Mouse (Mus musculus): Measurements from ENCODE around the gene Hic1. TPM values are rescaled to one million over a fixed set of nuclear protein-coding genes. Genes with fewer than 3 reads are reported as not detected.

Hic1 gene
- total RNA-seq, 1 experiment, result 2.1 TPM

DNA sequence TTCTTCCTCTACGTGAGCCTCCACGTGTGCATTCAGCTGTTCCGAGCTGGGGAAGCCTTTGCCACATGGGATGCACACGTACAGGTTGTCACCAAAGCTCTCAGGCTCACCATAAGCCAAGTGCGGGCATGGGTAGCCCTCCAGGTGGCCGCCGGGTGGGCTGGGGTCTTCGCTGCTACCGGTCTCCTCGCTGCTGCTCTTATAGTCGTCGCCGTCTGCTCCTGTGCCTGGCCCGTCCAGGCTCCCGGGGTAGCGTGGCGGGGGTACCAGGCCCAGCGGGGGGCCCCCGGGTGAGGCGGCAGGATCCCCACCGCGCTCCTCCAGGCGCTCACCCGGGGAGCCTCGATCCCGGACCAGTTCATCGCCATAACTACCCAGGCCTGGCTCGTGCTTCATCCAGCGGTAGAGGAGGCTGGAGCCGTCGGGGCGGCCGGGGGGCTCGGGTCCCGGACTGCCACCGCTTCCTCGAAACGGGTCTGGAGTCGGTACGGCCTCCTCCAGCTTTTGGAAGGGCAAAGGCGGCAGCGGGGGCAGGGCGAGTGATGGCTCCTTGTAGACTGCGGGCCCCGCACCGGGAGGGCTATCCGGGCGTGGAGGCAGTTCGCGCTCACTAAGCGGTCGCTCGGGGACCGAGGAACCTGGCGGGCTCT is 3.0 kb downstream of the Hic1 start:
- Histone ChIP-seq H3K9me3 (ENCODE audit: control insufficient read depth, insufficient read depth, low read depth, low read length) (no peaks in the 10 kb centered on the region), H3K27ac (ENCODE audit: insufficient read depth, low read depth, low read length, poor library complexity, severe bottlenecking) (no peak overlapping the region), H3K36me3 (ENCODE audit: control insufficient read depth, insufficient read depth, low read length, poor library complexity, severe bottlenecking) (no peaks in the 10 kb centered on the region; the same call in 1 of the 2 replicates), H3K4me1 (ENCODE audit: control insufficient read depth in 2 of 2, insufficient read depth in 2 of 2, low read length in 2 of 2, poor library complexity in 1 of 2) (peaks cover 0 to 12% of the 10 kb centered on the region in 2 experiments; a peak in 1 of 4 replicates), H3K4me3 (ENCODE audit: insufficient read depth in 1 of 2, low read depth in 1 of 2, low read length in 2 of 2, poor library complexity in 1 of 2, severe bottlenecking in 1 of 2) (peak overlapping the region; percentile 43 to 44; a peak in 3 of 4 replicates), H3K9ac (ENCODE audit: insufficient read depth, low read depth, low read length, poor library complexity, severe bottlenecking) (peak overlapping the region; percentile 37; the same call in 1 of the 2 replicates)
- no peak for DNase-seq (ENCODE audit: low read depth, low spot score)
- in situ Hi-C loops (cut with MboI; ENCODE audit: low sequenced_read_pairs in 2 of 2, unreplicated experiment in 2 of 2), result no loop called here
- no peak for TF ChIP-seq CHD2 (IDR thresholded peaks at IDR 0.05; ENCODE audit: low read depth, low read length)

DNA sequence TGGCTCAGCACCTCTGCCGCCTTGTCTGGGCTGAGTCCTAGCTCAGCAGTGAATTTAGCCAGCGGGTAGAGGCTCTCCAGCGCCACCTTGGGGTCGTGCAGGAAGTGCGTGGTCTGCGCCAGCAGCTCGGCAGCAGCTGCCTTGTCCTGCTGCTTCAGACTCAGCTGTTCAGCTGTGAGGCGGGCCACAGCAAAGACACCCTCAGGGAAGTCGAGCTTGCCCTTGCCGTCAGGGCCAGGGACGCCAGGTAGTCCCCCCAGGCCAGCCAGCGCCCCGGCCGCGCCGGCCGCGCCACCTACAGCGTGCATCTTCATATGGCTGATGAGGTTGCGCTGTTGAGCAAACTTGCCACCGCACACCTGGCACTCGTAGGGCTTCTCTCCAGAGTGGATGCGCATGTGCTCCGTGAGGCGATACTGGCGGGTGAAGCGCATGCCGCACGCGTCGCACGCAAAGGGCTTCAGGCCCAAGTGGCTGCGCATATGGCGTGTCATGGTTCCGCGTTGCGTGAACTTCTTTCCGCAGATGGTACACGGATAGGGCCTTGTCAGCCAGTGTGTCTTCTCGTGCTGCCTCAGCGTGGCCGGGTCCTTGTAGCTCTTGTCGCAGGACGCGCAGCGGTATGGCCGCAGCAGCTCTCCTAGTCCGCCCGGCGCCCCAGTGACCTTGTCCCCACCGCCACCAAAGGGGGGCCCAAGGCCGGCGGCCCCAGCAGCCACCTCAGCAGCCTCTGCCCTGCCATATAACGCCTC is 3.7 kb downstream of the Hic1 start:
- Histone ChIP-seq H3K27ac (ENCODE audit: insufficient read depth, low read depth, low read length, poor library complexity, severe bottlenecking) (no peak overlapping the region), H3K9me3 (ENCODE audit: control insufficient read depth, insufficient read depth, low read depth, low read length) (no peaks in the 10 kb centered on the region), H3K4me3 (ENCODE audit: insufficient read depth in 1 of 2, low read depth in 1 of 2, low read length in 2 of 2, poor library complexity in 1 of 2, severe bottlenecking in 1 of 2) (peak overlapping the region; percentile 2 to 43; a peak in 3 of 4 replicates), H3K36me3 (ENCODE audit: control insufficient read depth, insufficient read depth, low read length, poor library complexity, severe bottlenecking) (no peaks in the 10 kb centered on the region; the same call in 1 of the 2 replicates), H3K4me1 (ENCODE audit: control insufficient read depth in 2 of 2, insufficient read depth in 2 of 2, low read length in 2 of 2, poor library complexity in 1 of 2) (peaks cover 0 to 12% of the 10 kb centered on the region in 2 experiments; a peak in 1 of 4 replicates), H3K9ac (ENCODE audit: insufficient read depth, low read depth, low read length, poor library complexity, severe bottlenecking) (0 out of 2 replicates have a peak overlapping the region, but pooled peaks have one; percentile 4)
- in situ Hi-C loops (cut with MboI; ENCODE audit: low sequenced_read_pairs in 2 of 2, unreplicated experiment in 2 of 2), result no loop called here
- TF ChIP-seq HCFC1 (IDR thresholded peaks at IDR 0.05; ENCODE audit: borderline replicate concordance, insufficient read depth, low read length) (no peak), ZNF384 (IDR thresholded peaks at IDR 0.05; ENCODE audit: low read depth, low read length) (no peak), CHD2 (IDR thresholded peaks at IDR 0.05; ENCODE audit: low read depth, low read length) (no peak), ZC3H11A (IDR thresholded peaks at IDR 0.05; ENCODE audit: borderline replicate concordance, low read depth, low read length) (no peak), MAFK (IDR thresholded peaks at IDR 0.05; ENCODE audit: insufficient read depth, low read depth, low read length) (peak; percentile 8; the same call in 1 of the 2 replicates)
- DNase-seq (ENCODE audit: low read depth, low spot score), result peak; percentile 77

DNA sequence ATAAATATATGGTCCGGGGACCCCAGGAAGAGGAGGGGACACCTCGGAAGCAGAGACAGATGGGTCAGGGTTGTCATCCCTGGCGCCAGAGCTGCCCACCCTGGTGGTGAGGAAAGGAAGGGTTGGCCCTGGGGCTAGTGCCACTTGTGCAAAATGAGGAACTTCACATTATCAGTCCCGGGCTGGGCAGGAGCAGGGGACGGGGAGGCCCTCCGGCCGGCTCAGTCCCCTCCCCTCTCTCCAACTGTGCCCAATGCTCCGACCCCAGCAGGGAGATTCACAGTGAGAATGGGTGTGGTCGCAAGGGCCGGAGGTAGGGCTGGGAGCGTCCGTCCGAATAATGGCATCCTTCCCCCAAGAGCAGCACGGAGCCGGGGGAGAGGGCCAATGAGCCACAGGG is 4.6 kb downstream of the Hic1 start:
- Histone ChIP-seq H3K4me1 (ENCODE audit: control insufficient read depth in 2 of 2, insufficient read depth in 2 of 2, low read length in 2 of 2, poor library complexity in 1 of 2) (peaks cover 0 to 12% of the 10 kb centered on the region in 2 experiments; a peak in 1 of 4 replicates), H3K4me3 (ENCODE audit: insufficient read depth in 1 of 2, low read depth in 1 of 2, low read length in 2 of 2, poor library complexity in 1 of 2, severe bottlenecking in 1 of 2) (peak overlapping the region; percentile 2 to 32; a peak in 2 of 4 replicates), H3K9me3 (ENCODE audit: control insufficient read depth, insufficient read depth, low read depth, low read length) (no peaks in the 10 kb centered on the region), H3K36me3 (ENCODE audit: control insufficient read depth, insufficient read depth, low read length, poor library complexity, severe bottlenecking) (no peaks in the 10 kb centered on the region; the same call in 1 of the 2 replicates), H3K9ac (ENCODE audit: insufficient read depth, low read depth, low read length, poor library complexity, severe bottlenecking) (no peak overlapping the region), H3K27ac (ENCODE audit: insufficient read depth, low read depth, low read length, poor library complexity, severe bottlenecking) (no peak overlapping the region)
- no peak for DNase-seq (ENCODE audit: low read depth, low spot score)
- in situ Hi-C loops (cut with MboI; ENCODE audit: low sequenced_read_pairs in 2 of 2, unreplicated experiment in 2 of 2), result no loop called here
- TF ChIP-seq CHD2 (IDR thresholded peaks at IDR 0.05; ENCODE audit: low read depth, low read length), result no peak
- no peak for TF ChIP-seq ZC3H11A (IDR thresholded peaks at IDR 0.05; ENCODE audit: borderline replicate concordance, low read depth, low read length)
- TF ChIP-seq ZNF384 (IDR thresholded peaks at IDR 0.05; ENCODE audit: low read depth, low read length), result no peak
- no peak for TF ChIP-seq HCFC1 (IDR thresholded peaks at IDR 0.05; ENCODE audit: borderline replicate concordance, insufficient read depth, low read length)
- no peak for TF ChIP-seq MAFK (IDR thresholded peaks at IDR 0.05; ENCODE audit: insufficient read depth, low read depth, low read length)

DNA sequence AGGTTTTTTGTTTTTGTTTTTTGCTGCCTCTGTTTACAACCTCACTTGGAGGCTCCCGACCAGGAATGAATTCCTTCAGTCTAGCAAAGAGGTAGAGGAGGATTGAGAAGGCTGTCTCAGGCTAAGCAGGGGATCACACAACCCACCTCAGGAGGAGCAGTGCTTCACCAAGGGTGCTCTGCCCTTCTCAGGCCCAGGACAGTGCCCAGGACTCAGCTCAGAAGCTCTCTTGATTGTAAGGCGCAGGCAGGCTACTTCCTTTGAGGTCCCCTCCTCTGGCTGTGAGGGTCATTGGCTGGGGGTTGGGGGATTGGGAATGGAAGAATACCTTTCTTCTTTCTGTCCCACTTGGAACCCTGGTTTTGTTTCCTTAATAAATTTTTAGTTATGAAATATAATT is 5.3 kb downstream of the Hic1 start:
- Histone ChIP-seq H3K27ac (ENCODE audit: insufficient read depth, low read depth, low read length, poor library complexity, severe bottlenecking) (no peak overlapping the region), H3K9ac (ENCODE audit: insufficient read depth, low read depth, low read length, poor library complexity, severe bottlenecking) (no peak overlapping the region), H3K9me3 (ENCODE audit: control insufficient read depth, insufficient read depth, low read depth, low read length) (no peaks in the 10 kb centered on the region), H3K4me1 (ENCODE audit: control insufficient read depth in 2 of 2, insufficient read depth in 2 of 2, low read length in 2 of 2, poor library complexity in 1 of 2) (peaks cover 0 to 12% of the 10 kb centered on the region in 2 experiments; a peak in 1 of 4 replicates), H3K36me3 (ENCODE audit: control insufficient read depth, insufficient read depth, low read length, poor library complexity, severe bottlenecking) (no peaks in the 10 kb centered on the region; the same call in 1 of the 2 replicates), H3K4me3 (ENCODE audit: insufficient read depth in 1 of 2, low read depth in 1 of 2, low read length in 2 of 2, poor library complexity in 1 of 2, severe bottlenecking in 1 of 2) (no peak overlapping the region)
- in situ Hi-C loops (cut with MboI; ENCODE audit: low sequenced_read_pairs in 2 of 2, unreplicated experiment in 2 of 2), result no loop called here
- TF ChIP-seq ZNF384 (IDR thresholded peaks at IDR 0.05; ENCODE audit: low read depth, low read length) (no peak), MAFK (IDR thresholded peaks at IDR 0.05; ENCODE audit: insufficient read depth, low read depth, low read length) (no peak), ZC3H11A (IDR thresholded peaks at IDR 0.05; ENCODE audit: borderline replicate concordance, low read depth, low read length) (no peak), CHD2 (IDR thresholded peaks at IDR 0.05; ENCODE audit: low read depth, low read length) (no peak), HCFC1 (IDR thresholded peaks at IDR 0.05; ENCODE audit: borderline replicate concordance, insufficient read depth, low read length) (no peak)
- no peak for DNase-seq (ENCODE audit: low read depth, low spot score)
